Mouse (Mus musculus): ENCODE results near the gene Aldoc. TPM values are rescaled to one million over a fixed set of nuclear protein-coding genes. Genes with fewer than 3 reads are reported as not detected.
"Not testable (repeated sequence)": the region's sequence is repeated elsewhere in the genome, so short reads cannot be mapped to it uniquely, and the experiment has no call there.

Aldoc gene
- polyA plus RNA-seq (2016; fragmentation: Nextera tagmentation; extraction: Ambion mirVana), result 4.7 and 5.1 TPM in 2 replicates

- H3K36me3 ChIP-seq, result peaks cover 65% of the 10 kb centered on the region
- H3K4me2 ChIP-seq, result peak within 1 kb of the TSS; percentile 52
- 0 out of 2 replicates have a peak within 1 kb of the TSS, but pooled peaks have one; percentile 12 for H3K9ac ChIP-seq
- peaks cover 20% of the 10 kb centered on the region for H3K4me1 ChIP-seq
- H3K4me3 ChIP-seq, result peak within 1 kb of the TSS; percentile 18; the same call in 1 of the 2 replicates
- H3K27me3 ChIP-seq (replicated peaks), result no peaks in the 10 kb centered on the region; the same call in 1 of the 2 replicates
- H3K27ac ChIP-seq, result peak within 1 kb of the TSS; percentile 41
- 6% methylated on average over 15 of the region's 15 CpGs for WGBS (ENCODE audit: insufficient replicate concordance)
- no peaks in the 10 kb centered on the region for H3K9me3 ChIP-seq (replicated peaks)
- ATAC-seq, result peak; percentile 97
Measured at GRCm38 (mm10) chr11:78322860-78323259, at the start of gene Aldoc. Aldoc (plus strand) TSS chr11:78322968.

GRCm38 (mm10) chr11:78275596-78275995 is 47.2 kb upstream of the Aldoc start:
- WGBS (ENCODE audit: insufficient replicate concordance), result 91% methylated on average over 1 of the region's 1 CpGs
- Histone ChIP-seq H3K27me3 (replicated peaks) (no peaks in the 10 kb centered on the region), H3K9me3 (replicated peaks) (no peaks in the 10 kb centered on the region), H3K27ac (no peak overlapping the region), H3K4me1 (no peaks in the 10 kb centered on the region), H3K36me3 (peaks cover 99% of the 10 kb centered on the region), H3K9ac (no peak overlapping the region), H3K4me3 (no peak overlapping the region), H3K4me2 (no peak overlapping the region)
- ATAC-seq, result no peak

- peaks cover 99% of the 10 kb centered on the region for H3K36me3 ChIP-seq
- not testable (repeated sequence) for H3K27me3 ChIP-seq (replicated peaks); H3K27ac ChIP-seq; H3K4me1 ChIP-seq; H3K9ac ChIP-seq; H3K4me2 ChIP-seq; ATAC-seq; H3K9me3 ChIP-seq (replicated peaks); H3K4me3 ChIP-seq
- WGBS (ENCODE audit: insufficient replicate concordance), result 85% methylated on average over 4 of the region's 4 CpGs
Measured at GRCm38 (mm10) chr11:78276169-78276568, 46.6 kb upstream of the Aldoc start.

- Histone ChIP-seq H3K9ac (no peak overlapping the region), H3K4me1 (0 out of 2 replicates have a peak, but pooled peaks cover 3% of the 10 kb centered on the region)
Measured at GRCm38 (mm10) chr11:78278853-78279252, 43.9 kb upstream of the Aldoc start.

GRCm38 (mm10) chr11:78279586-78279985 is 43.2 kb upstream of the Aldoc start:
- WGBS (ENCODE audit: insufficient replicate concordance), result 83% methylated on average over 4 of the region's 4 CpGs

More at GRCm38 (mm10) chr11:78278853-78279252, 43.9 kb upstream of the Aldoc start:
- no peak overlapping the region for H3K4me3 ChIP-seq
- no peaks in the 10 kb centered on the region for H3K27me3 ChIP-seq (replicated peaks)
- no peaks in the 10 kb centered on the region for H3K9me3 ChIP-seq (replicated peaks)
- WGBS (ENCODE audit: insufficient replicate concordance), result 77% methylated on average over 7 of the region's 7 CpGs
- H3K27ac ChIP-seq, result no peak overlapping the region
- H3K36me3 ChIP-seq, result peaks cover 99% of the 10 kb centered on the region
- no peak for ATAC-seq
- no peak overlapping the region for H3K4me2 ChIP-seq

GRCm38 (mm10) chr11:78289146-78289763 is 33.5 kb upstream of the Aldoc start:
- 82% methylated on average over 7 of the region's 7 CpGs for WGBS (ENCODE audit: insufficient replicate concordance)
- no peak overlapping the region for H3K4me2 ChIP-seq
- no peak for ATAC-seq
- no peak overlapping the region for H3K9ac ChIP-seq
- H3K4me3 ChIP-seq, result no peak overlapping the region
- peaks cover 90% of the 10 kb centered on the region for H3K36me3 ChIP-seq
- no peak overlapping the region for H3K27ac ChIP-seq
- H3K4me1 ChIP-seq, result no peaks in the 10 kb centered on the region
- no peaks in the 10 kb centered on the region for H3K9me3 ChIP-seq (replicated peaks)
- no peaks in the 10 kb centered on the region for H3K27me3 ChIP-seq (replicated peaks)

More at GRCm38 (mm10) chr11:78279586-78279985, 43.2 kb upstream of the Aldoc start:
- Histone ChIP-seq H3K36me3 (peaks cover 99% of the 10 kb centered on the region), H3K27me3 (replicated peaks) (no peaks in the 10 kb centered on the region), H3K9ac (no peak overlapping the region), H3K9me3 (replicated peaks) (no peaks in the 10 kb centered on the region), H3K27ac (no peak overlapping the region), H3K4me3 (no peak overlapping the region), H3K4me2 (no peak overlapping the region), H3K4me1 (0 out of 2 replicates have a peak, but pooled peaks cover 3% of the 10 kb centered on the region)
- ATAC-seq, result no peak

GRCm38 (mm10) chr11:78290654-78291053 is 32.1 kb upstream of the Aldoc start, which contains the start of gene BC030499:
BC030499 (plus strand) TSS chr11:78290841.
- no peak within 1 kb of the TSS for H3K27ac ChIP-seq
- no peak for ATAC-seq
- no peak within 1 kb of the TSS for H3K4me2 ChIP-seq
- peaks cover 76% of the 10 kb centered on the region for H3K36me3 ChIP-seq
- 80% methylated on average over 4 of the region's 4 CpGs for WGBS (ENCODE audit: insufficient replicate concordance)
- no peak within 1 kb of the TSS for H3K4me3 ChIP-seq
- H3K27me3 ChIP-seq (replicated peaks), result no peaks in the 10 kb centered on the region
- no peaks in the 10 kb centered on the region for H3K4me1 ChIP-seq
- H3K9ac ChIP-seq, result no peak within 1 kb of the TSS
- H3K9me3 ChIP-seq (replicated peaks), result no peaks in the 10 kb centered on the region

- no peak overlapping the region for H3K4me3 ChIP-seq
- peaks cover 37% of the 10 kb centered on the region for H3K36me3 ChIP-seq
- no peak for ATAC-seq
- no peaks in the 10 kb centered on the region for H3K27me3 ChIP-seq (replicated peaks)
- H3K4me1 ChIP-seq, result no peaks in the 10 kb centered on the region
- no peak overlapping the region for H3K27ac ChIP-seq
- no peaks in the 10 kb centered on the region for H3K9me3 ChIP-seq (replicated peaks)
- no peak overlapping the region for H3K4me2 ChIP-seq
- 83% methylated on average over 6 of the region's 6 CpGs for WGBS (ENCODE audit: insufficient replicate concordance)
- no peak overlapping the region for H3K9ac ChIP-seq
Measured at GRCm38 (mm10) chr11:78294585-78294984, 28.2 kb upstream of the Aldoc start.

- peak overlapping the region; percentile 78 for H3K4me2 ChIP-seq
- peaks cover 40% of the 10 kb centered on the region for H3K4me1 ChIP-seq
- H3K36me3 ChIP-seq, result peaks cover 29% of the 10 kb centered on the region
- H3K27me3 ChIP-seq (replicated peaks), result no peaks in the 10 kb centered on the region
- H3K9ac ChIP-seq, result peak overlapping the region; percentile 87
- no peaks in the 10 kb centered on the region for H3K9me3 ChIP-seq (replicated peaks)
- whole genome bisulfite sequencing (ENCODE audit: insufficient replicate concordance), result 78% methylated on average over 7 of the region's 7 CpGs
- H3K4me3 ChIP-seq, result peak overlapping the region; percentile 81
- peak; percentile 13 for ATAC-seq
- H3K27ac ChIP-seq, result peak overlapping the region; percentile 88
Measured at GRCm38 (mm10) chr11:78300917-78301316, 21.9 kb upstream of the Aldoc start.

GRCm38 (mm10) chr11:78301357-78302084 is 21.2 kb upstream of the Aldoc start, which contains the start of gene Spag5:
Spag5 (plus strand) TSS chr11:78301529.
- Histone ChIP-seq H3K4me1 (peaks cover 46% of the 10 kb centered on the region), H3K27me3 (replicated peaks) (no peaks in the 10 kb centered on the region), H3K9ac (peak within 1 kb of the TSS; percentile 87), H3K4me3 (peak within 1 kb of the TSS; percentile 81), H3K36me3 (peaks cover 35% of the 10 kb centered on the region), H3K4me2 (peak within 1 kb of the TSS; percentile 78), H3K27ac (peak within 1 kb of the TSS; percentile 88), H3K9me3 (replicated peaks) (no peaks in the 10 kb centered on the region)
- WGBS (ENCODE audit: insufficient replicate concordance), result under 1% methylated on average over 49 of the region's 49 CpGs
- peak; percentile 98 for ATAC-seq

- Histone ChIP-seq H3K27ac (no peak overlapping the region), H3K9ac (peak overlapping the region; percentile 12), H3K36me3 (peaks cover 72% of the 10 kb centered on the region), H3K9me3 (replicated peaks) (no peaks in the 10 kb centered on the region), H3K27me3 (replicated peaks) (no peaks in the 10 kb centered on the region), H3K4me3 (peak overlapping the region; percentile 16; the same call in 1 of the 2 replicates), H3K4me2 (peak overlapping the region; percentile 33), H3K4me1 (peaks cover 59% of the 10 kb centered on the region)
- WGBS (ENCODE audit: insufficient replicate concordance), result 87% methylated on average over 4 of the region's 4 CpGs
- ATAC-seq, result no peak
Measured at GRCm38 (mm10) chr11:78305272-78305671, 17.5 kb upstream of the Aldoc start.
